12 mouse cellular contexts compared by ENCODE assay signal in the genomic region with DNA sequence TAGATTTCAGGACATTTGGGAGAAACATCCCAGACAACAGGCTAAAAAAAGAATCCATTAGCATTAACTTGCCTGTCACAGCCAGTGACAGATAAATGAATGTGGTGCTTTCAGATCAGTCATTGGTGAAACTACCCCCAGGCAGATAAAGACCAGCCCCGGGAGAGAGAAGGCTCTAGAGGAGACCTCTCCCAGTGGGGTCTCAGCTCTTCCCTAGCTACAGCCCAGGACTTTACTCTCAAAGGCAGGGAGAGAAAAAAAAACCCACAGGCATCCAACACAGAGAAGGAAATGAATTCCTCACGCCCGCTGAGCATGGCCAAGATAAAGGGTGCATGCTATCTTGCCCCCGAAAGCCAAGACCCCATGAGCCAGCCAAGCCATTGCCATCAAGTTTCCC. TPM values are rescaled to one million over a fixed set of nuclear protein-coding genes. Genes with fewer than 3 reads are reported as not detected.
A peak's percentile ranks its signal among the peaks of the same experiment; 100 is the strongest.
DNase-seq lines count a peak whose midpoint lies in the region; ATAC-seq lines count a peak whose summit lies in the region.
"Had no signal": no experiment of that assay in that cellular context is flagged by ENCODE, and none has a peak within 500 bp of the region (broad histone marks: within the 10 kb centered on the region; RNA-seq: fewer than 3 reads in every experiment).

No protein-coding gene starts in this region.

- 0 out of 2 replicates have a peak overlapping the region, but pooled peaks have one; percentile 27 for H3K27ac ChIP-seq in intestine, embryonic 14.5 days (ENCODE audit: low read depth)
- H3K27ac ChIP-seq in intestine, embryonic 16.5 days (ENCODE audit: low read length): no peak overlapping the region
- peak overlapping the region; percentile 59; the same call in 1 of the 2 replicates for H3K27ac ChIP-seq in embryonic facial prominence, embryonic 10.5 days (replicated peaks)
- H3K27ac ChIP-seq in hindbrain, embryonic 15.5 days (replicated peaks): peak overlapping the region; percentile 30
- H3K27ac ChIP-seq in neural tube, embryonic 12.5 days: no peak overlapping the region
- H3K27ac ChIP-seq: limb, embryonic 15.5 days had no signal

- intact Hi-C loops in gastrocnemius, postnatal 36 days (cut with DNase I): no loop called here

- no peak overlapping the region for H3K4me3 ChIP-seq in intestine, embryonic 14.5 days (ENCODE audit: low read depth, low read length)
- H3K4me3 ChIP-seq in intestine, embryonic 16.5 days (ENCODE audit: low read length): no peak overlapping the region
- 0 out of 2 replicates have a peak overlapping the region, but pooled peaks have one; percentile 3 for H3K4me3 ChIP-seq in embryonic facial prominence, embryonic 10.5 days
- H3K4me3 ChIP-seq in hindbrain, embryonic 15.5 days: no peak overlapping the region
- H3K4me3 ChIP-seq in neural tube, embryonic 12.5 days: no peak overlapping the region
- H3K4me3 ChIP-seq: gastrocnemius, adult 2 months; limb, embryonic 15.5 days had no signal

- DNase-seq in intestine, embryonic 14.5 days (ENCODE audit: low spot score): no peak
- DNase-seq in embryonic facial prominence, embryonic 10.5 days (ENCODE audit: low spot score): no peak
- no peak for DNase-seq in ovary, adult 18-20 months (ENCODE audit: low spot score)
- no peak for DNase-seq in gastrocnemius, postnatal 36 days
- DNase-seq in spleen, postnatal 4 days (ENCODE audit: low spot score in 2 of 2): no peak
- DNase-seq: cerebellum, adult 2 months; gastrocnemius, adult 2 months; lung, postnatal 4 days had no signal

- H3K36me3 ChIP-seq in intestine, embryonic 14.5 days (ENCODE audit: control insufficient read depth, insufficient read depth, low read length): peaks cover 55% of the 10 kb centered on the region
- peaks cover 4% of the 10 kb centered on the region for H3K36me3 ChIP-seq in intestine, embryonic 16.5 days (ENCODE audit: control insufficient read depth, insufficient read depth, low read length)
- H3K36me3 ChIP-seq in embryonic facial prominence, embryonic 10.5 days (replicated peaks): peaks cover 97% of the 10 kb centered on the region
- peaks cover 9% of the 10 kb centered on the region; the same call in 1 of the 2 replicates for H3K36me3 ChIP-seq in hindbrain, embryonic 15.5 days
- peaks cover 54% of the 10 kb centered on the region for H3K36me3 ChIP-seq in neural tube, embryonic 12.5 days

- 27% methylated on average over 4 of the region's 4 CpGs for WGBS in intestine, embryonic 14.5 days
- 38% methylated on average over 4 of the region's 4 CpGs for WGBS in intestine, embryonic 16.5 days
- 24% methylated on average over 4 of the region's 4 CpGs for WGBS in embryonic facial prominence, embryonic 10.5 days
- WGBS in hindbrain, embryonic 15.5 days: 8% methylated on average over 4 of the region's 4 CpGs
- 5% methylated on average over 4 of the region's 4 CpGs for WGBS in neural tube, embryonic 12.5 days

- H3K9ac ChIP-seq in intestine, embryonic 14.5 days (ENCODE audit: low read length): no peak overlapping the region
- no peak overlapping the region for H3K9ac ChIP-seq in intestine, embryonic 16.5 days (ENCODE audit: low read depth, low read length)
- H3K9ac ChIP-seq in hindbrain, embryonic 15.5 days: no peak overlapping the region
- no peak overlapping the region for H3K9ac ChIP-seq in neural tube, embryonic 12.5 days
- H3K9ac ChIP-seq: limb, embryonic 15.5 days had no signal

- H3K4me2 ChIP-seq in intestine, embryonic 14.5 days (ENCODE audit: low read length): no peak overlapping the region
- H3K4me2 ChIP-seq in intestine, embryonic 16.5 days (ENCODE audit: low read depth, low read length): no peak overlapping the region
- H3K4me2 ChIP-seq in hindbrain, embryonic 15.5 days: no peak overlapping the region
- H3K4me2 ChIP-seq in neural tube, embryonic 12.5 days (replicated peaks): peak overlapping the region; percentile 25
- H3K4me2 ChIP-seq: limb, embryonic 15.5 days had no signal

- no peaks in the 10 kb centered on the region for H3K9me3 ChIP-seq in intestine, embryonic 14.5 days (ENCODE audit: control insufficient read depth, low read length)
- H3K9me3 ChIP-seq in intestine, embryonic 16.5 days (ENCODE audit: control insufficient read depth, low read length): no peaks in the 10 kb centered on the region
- no peaks in the 10 kb centered on the region for H3K9me3 ChIP-seq in embryonic facial prominence, embryonic 10.5 days
- H3K9me3 ChIP-seq in hindbrain, embryonic 15.5 days: no peaks in the 10 kb centered on the region
- H3K9me3 ChIP-seq in neural tube, embryonic 12.5 days: no peaks in the 10 kb centered on the region
- H3K9me3 ChIP-seq: limb, embryonic 15.5 days had no signal

- ATAC-seq in intestine, embryonic 14.5 days (replicated peaks; ENCODE audit: low FRiP score, low TSS enrichment, low read depth): no peak
- no peak for ATAC-seq in intestine, embryonic 16.5 days
- ATAC-seq in hindbrain, embryonic 15.5 days (ENCODE audit: low FRiP score, low read depth): no peak
- peak; percentile 46; the same call in 1 of the 2 replicates for ATAC-seq in neural tube, embryonic 12.5 days (ENCODE audit: low FRiP score, low read depth)

- peaks cover 19% of the 10 kb centered on the region for H3K4me1 ChIP-seq in intestine, embryonic 14.5 days (replicated peaks; ENCODE audit: control insufficient read depth, insufficient read depth, low read length)
- H3K4me1 ChIP-seq in intestine, embryonic 16.5 days (ENCODE audit: control insufficient read depth, insufficient read depth, low read length): peaks cover 6% of the 10 kb centered on the region; the same call in 1 of the 2 replicates
- H3K4me1 ChIP-seq in embryonic facial prominence, embryonic 10.5 days: peaks cover 82% of the 10 kb centered on the region
- peaks cover 54% of the 10 kb centered on the region for H3K4me1 ChIP-seq in hindbrain, embryonic 15.5 days (replicated peaks)
- peaks cover 70% of the 10 kb centered on the region for H3K4me1 ChIP-seq in neural tube, embryonic 12.5 days

- H3K27me3 ChIP-seq in intestine, embryonic 14.5 days (replicated peaks; ENCODE audit: control insufficient read depth, insufficient read depth, low read length): no peaks in the 10 kb centered on the region
- no peaks in the 10 kb centered on the region for H3K27me3 ChIP-seq in intestine, embryonic 16.5 days (replicated peaks; ENCODE audit: control insufficient read depth, insufficient read depth, low read length)
- no peaks in the 10 kb centered on the region for H3K27me3 ChIP-seq in embryonic facial prominence, embryonic 10.5 days (replicated peaks; ENCODE audit: low read depth, poor library complexity, severe bottlenecking)
- no peaks in the 10 kb centered on the region for H3K27me3 ChIP-seq in hindbrain, embryonic 15.5 days
- H3K27me3 ChIP-seq in neural tube, embryonic 12.5 days (replicated peaks): no peaks in the 10 kb centered on the region
- H3K27me3 ChIP-seq: limb, embryonic 15.5 days had no signal

RNA-seq across cellular contexts. Expression of a gene that starts 15.1 kb away (rescaled TPM):
- polyA plus RNA-seq in intestine, embryonic 14.5 days (2014; fragmentation: Nextera tagmentation; extraction: Ambion mirVana): 13.6 and 15.1 TPM in 2 replicates
- polyA plus RNA-seq in intestine, embryonic 16.5 days (2015; fragmentation: Nextera tagmentation; extraction: Ambion mirVana): 8.7 and 10.0 TPM in 2 replicates
- polyA plus RNA-seq in embryonic facial prominence, embryonic 10.5 days (2016; fragmentation: Nextera tagmentation; extraction: Ambion mirVana): 20.2 and 22.6 TPM in 2 replicates
- polyA plus RNA-seq in hindbrain, embryonic 15.5 days (2015; fragmentation: Nextera tagmentation; extraction: Ambion mirVana): 35.9 and 36.9 TPM in 2 replicates
- polyA plus RNA-seq in neural tube, embryonic 12.5 days (2016; fragmentation: Nextera tagmentation; extraction: Ambion mirVana): 27.9 and 37.7 TPM in 2 replicates
- 100 to 1,000 TPM; 178 to 179 TPM for total RNA-seq in gastrocnemius, postnatal 36 days (2021)

Comparison
In these comparisons a context has a peak if more than half of its experiments do, and no peak if none do; other contexts are left out.
1. H3K27ac ChIP-seq: peak in intestine, embryonic 14.5 days (single experiment), embryonic facial prominence, embryonic 10.5 days (single experiment) and hindbrain, embryonic 15.5 days (single experiment); none in intestine, embryonic 16.5 days (single experiment) and neural tube, embryonic 12.5 days (single experiment).